Mouse (Mus musculus) kidney, embryonic 16.5 days (tissue): ENCODE results near the gene Slit1. TPM values are rescaled to one million over a fixed set of nuclear protein-coding genes. Genes with fewer than 3 reads are reported as not detected.
A peak's percentile ranks its signal among the peaks of the same experiment; 100 is the strongest.

Experiments
- ATAC-seq: fragments of 200-750 bp; cut with Nextera tagmentation; 2 replicates; pipeline ENCODE4 v1.8.0; 2017; ENCODE audit warnings: moderate TSS enrichment; ENCODE audit not compliant: low FRiP score, low TSS enrichment
- H3K27ac ChIP-seq: fragments of 300-500 bp; sonication (generic); 2 replicates; pipeline ENCODE4 v1.5.1; 2014; ENCODE audit warnings: low read length
- H3K27me3 ChIP-seq: fragments of 300-500 bp; sonication (generic); 2 replicates; pipeline ENCODE4 v1.6.1; 2014; ENCODE audit warnings: low read length, control low read depth, mixed read lengths; ENCODE audit not compliant: insufficient read depth
- H3K36me3 ChIP-seq: fragments of 300-500 bp; sonication (generic); 2 replicates; pipeline ENCODE4 v1.6.1; 2014; ENCODE audit warnings: low read length, control low read depth, mixed read lengths; ENCODE audit not compliant: insufficient read depth
- H3K4me1 ChIP-seq: fragments of 300-500 bp; sonication (generic); 2 replicates; pipeline ENCODE4 v1.6.1; 2014; ENCODE audit warnings: low read length, control low read depth, mixed read lengths; ENCODE audit not compliant: insufficient read depth
- H3K4me2 ChIP-seq: fragments of 300-500 bp; sonication (generic); replicated peaks from 2 replicates; pipeline ENCODE4 v1.6.1; 2014; ENCODE audit warnings: low read depth, low read length
- H3K4me3 ChIP-seq: fragments of 300-500 bp; sonication (generic); 2 replicates; pipeline ENCODE4 v1.5.1; 2014; ENCODE audit warnings: mild to moderate bottlenecking, low read length
- H3K9ac ChIP-seq: fragments of 300-500 bp; sonication (generic); replicated peaks from 2 replicates; pipeline ENCODE4 v1.6.1; 2014; ENCODE audit warnings: low read length
- H3K9me3 ChIP-seq: fragments of 300-500 bp; sonication (generic); 2 replicates; pipeline ENCODE4 v1.6.1; 2016; ENCODE audit warnings: low read length, control low read depth
- WGBS: fragments of 180-500 bp; shearing (Covaris S2); extraction: QIAGEN DNeasy Blood & Tissue Kit; methylation state at CpG from one replicate; pipeline ENCODE4 v1.1.7; 2014; 5-methylcytosine and 5-hydroxymethylcytosine counted together
- polyA plus RNA-seq: library from polyadenylated mRNA; unstranded; fragments of >200 nt; fragmentation: Nextera tagmentation; extraction: Ambion mirVana; gene quantifications from 2 replicates; pipeline ENCODE4 v1.2.1, GENCODE M21; 2015

Gene Slit1
- 6.2 and 6.4 TPM in 2 replicates for polyA plus RNA-seq

- Histone ChIP-seq H3K4me2 (peak within 1 kb of the TSS; percentile 82), H3K4me1 (peaks cover 23% of the 10 kb centered on the region), H3K27me3 (peaks cover 40% of the 10 kb centered on the region), H3K9ac (peak within 1 kb of the TSS; percentile 56), H3K27ac (0 out of 2 replicates have a peak within 1 kb of the TSS, but pooled peaks have one; percentile 11), H3K9me3 (no peaks in the 10 kb centered on the region), H3K4me3 (peak within 1 kb of the TSS; percentile 56), H3K36me3 (no peaks in the 10 kb centered on the region)
- ATAC-seq, result no peak
- WGBS, result under 1% methylated on average over 41 of the region's 44 CpGs
Observed at GRCm38 (mm10) chr19:41743396-41743795, at the start of gene Slit1. Gene Slit1 (minus strand): TSS chr19:41743665.

GRCm38 (mm10) chr19:41792934-41793486 lies 49.5 kb upstream of the Slit1 start:
- Histone ChIP-seq H3K27ac (peak overlapping the region; percentile 87), H3K4me2 (no peak overlapping the region), H3K36me3 (peaks cover 13% of the 10 kb centered on the region; the same call in 1 of the 2 replicates), H3K27me3 (no peaks in the 10 kb centered on the region), H3K4me3 (no peak overlapping the region), H3K4me1 (peaks cover 32% of the 10 kb centered on the region), H3K9me3 (no peaks in the 10 kb centered on the region), H3K9ac (no peak overlapping the region)
- ATAC-seq, result no peak
- 61% methylated on average over 1 of the region's 1 CpGs for WGBS

GRCm38 (mm10) chr19:41791384-41791783 lies 47.9 kb upstream of the Slit1 start:
- Histone ChIP-seq H3K9ac (no peak overlapping the region), H3K27ac (no peak overlapping the region), H3K4me1 (peaks cover 25% of the 10 kb centered on the region), H3K4me3 (no peak overlapping the region), H3K4me2 (no peak overlapping the region), H3K27me3 (no peaks in the 10 kb centered on the region), H3K36me3 (peaks cover 15% of the 10 kb centered on the region), H3K9me3 (no peaks in the 10 kb centered on the region)
- ATAC-seq, result no peak
- 94% methylated on average over 2 of the region's 2 CpGs for WGBS

- no peak for ATAC-seq
- Histone ChIP-seq H3K4me2 (no peak overlapping the region), H3K4me1 (peaks cover 15% of the 10 kb centered on the region; the same call in 1 of the 2 replicates), H3K36me3 (peaks cover 28% of the 10 kb centered on the region), H3K27me3 (no peaks in the 10 kb centered on the region), H3K9ac (no peak overlapping the region), H3K9me3 (no peaks in the 10 kb centered on the region), H3K4me3 (no peak overlapping the region), H3K27ac (no peak overlapping the region)
- WGBS, result 72% methylated on average over 10 of the region's 10 CpGs
Observed at GRCm38 (mm10) chr19:41789110-41789961, 45.9 kb upstream of the Slit1 start.

GRCm38 (mm10) chr19:41786896-41787295 lies 43.4 kb upstream of the Slit1 start:
- Histone ChIP-seq H3K9me3 (no peaks in the 10 kb centered on the region), H3K4me1 (no peaks in the 10 kb centered on the region), H3K4me2 (no peak overlapping the region), H3K4me3 (no peak overlapping the region), H3K36me3 (peaks cover 38% of the 10 kb centered on the region), H3K9ac (no peak overlapping the region), H3K27ac (no peak overlapping the region), H3K27me3 (no peaks in the 10 kb centered on the region)
- 91% methylated on average over 1 of the region's 1 CpGs for WGBS
- no peak for ATAC-seq

- H3K36me3 ChIP-seq, result peaks cover 61% of the 10 kb centered on the region
Observed at GRCm38 (mm10) chr19:41777514-41777913, 34.0 kb upstream of the Slit1 start.

GRCm38 (mm10) chr19:41768711-41769110 lies 25.2 kb upstream of the Slit1 start:
- Histone ChIP-seq H3K4me2 (no peak overlapping the region), H3K9ac (no peak overlapping the region), H3K27ac (no peak overlapping the region), H3K36me3 (peaks cover 21% of the 10 kb centered on the region; the same call in 1 of the 2 replicates), H3K4me3 (no peak overlapping the region), H3K4me1 (0 out of 2 replicates have a peak, but pooled peaks cover 3% of the 10 kb centered on the region), H3K9me3 (no peaks in the 10 kb centered on the region), H3K27me3 (no peaks in the 10 kb centered on the region)
- ATAC-seq, result no peak
- 91% methylated on average over 7 of the region's 7 CpGs for WGBS

More at GRCm38 (mm10) chr19:41777514-41777913, 34.0 kb upstream of the Slit1 start:
- no peak overlapping the region for H3K4me3 ChIP-seq
- ATAC-seq, result no peak
- no peak overlapping the region for H3K9ac ChIP-seq
- WGBS, result 90% methylated on average over 6 of the region's 6 CpGs
- H3K4me1 ChIP-seq, result no peaks in the 10 kb centered on the region
- H3K9me3 ChIP-seq, result no peaks in the 10 kb centered on the region
- no peak overlapping the region for H3K4me2 ChIP-seq
- no peaks in the 10 kb centered on the region for H3K27me3 ChIP-seq
- no peak overlapping the region for H3K27ac ChIP-seq

GRCm38 (mm10) chr19:41766628-41767027 lies 23.2 kb upstream of the Slit1 start:
- WGBS, result 69% methylated on average over 5 of the region's 5 CpGs

GRCm38 (mm10) chr19:41763870-41764660 lies 20.6 kb upstream of the Slit1 start:
- H3K4me2 ChIP-seq, result no peak overlapping the region
- H3K4me1 ChIP-seq, result 0 out of 2 replicates have a peak, but pooled peaks cover 3% of the 10 kb centered on the region
- no peak overlapping the region for H3K9ac ChIP-seq

More at GRCm38 (mm10) chr19:41766628-41767027, 23.2 kb upstream of the Slit1 start:
- Histone ChIP-seq H3K9me3 (no peaks in the 10 kb centered on the region), H3K4me1 (0 out of 2 replicates have a peak, but pooled peaks cover 3% of the 10 kb centered on the region), H3K36me3 (0 out of 2 replicates have a peak, but pooled peaks cover 5% of the 10 kb centered on the region), H3K4me3 (no peak overlapping the region), H3K9ac (no peak overlapping the region), H3K4me2 (no peak overlapping the region), H3K27ac (no peak overlapping the region), H3K27me3 (no peaks in the 10 kb centered on the region)
- no peak for ATAC-seq

More at GRCm38 (mm10) chr19:41763870-41764660, 20.6 kb upstream of the Slit1 start:
- H3K27me3 ChIP-seq, result no peaks in the 10 kb centered on the region
- peak; percentile 42; the same call in 1 of the 2 replicates for ATAC-seq
- H3K36me3 ChIP-seq, result no peaks in the 10 kb centered on the region
- H3K9me3 ChIP-seq, result 0 out of 2 replicates have a peak, but pooled peaks cover 3% of the 10 kb centered on the region
- H3K4me3 ChIP-seq, result no peak overlapping the region
- WGBS, result 24% methylated on average over 12 of the region's 12 CpGs
- H3K27ac ChIP-seq, result no peak overlapping the region
